Mouse (Mus musculus): ENCODE measurements around the gene Yipf1.
"Not testable (repeated sequence)": the region's sequence is repeated elsewhere in the genome, so short reads cannot be mapped to it uniquely, and the experiment has no call there.

Yipf1 gene

GRCm38 (mm10) chr4:107328530-107328929, 14.4 kb downstream of the Yipf1 start:
- DNase-seq: no peak

- no peak for DNase-seq
Measured at GRCm38 (mm10) chr4:107333514-107333913, 19.4 kb downstream of the Yipf1 start.

- no peak for DNase-seq
Measured at GRCm38 (mm10) chr4:107336356-107336755, 22.2 kb downstream of the Yipf1 start.

- no peak for DNase-seq
Measured at GRCm38 (mm10) chr4:107337455-107337854, 23.3 kb downstream of the Yipf1 start.

- DNase-seq: no peak
Measured at GRCm38 (mm10) chr4:107341354-107341753, 27.2 kb downstream of the Yipf1 start.

GRCm38 (mm10) chr4:107344612-107345011, 30.4 kb downstream of the Yipf1 start:
- DNase-seq: no peak

GRCm38 (mm10) chr4:107347221-107347620, 33.1 kb downstream of the Yipf1 start:
- no peak for DNase-seq

- DNase-seq: peak; percentile 28
Measured at GRCm38 (mm10) chr4:107348529-107349310, 34.6 kb downstream of the Yipf1 start.

GRCm38 (mm10) chr4:107349311-107350008, 35.3 kb downstream of the Yipf1 start:
- DNase-seq: peak; percentile 35

- DNase-seq: no peak
Measured at GRCm38 (mm10) chr4:107351368-107351767, 37.2 kb downstream of the Yipf1 start.

GRCm38 (mm10) chr4:107353612-107354011, 39.4 kb downstream of the Yipf1 start:
- no peak for DNase-seq

GRCm38 (mm10) chr4:107354126-107354525, 40.0 kb downstream of the Yipf1 start:
- DNase-seq: no peak

GRCm38 (mm10) chr4:107354543-107354942, 40.4 kb downstream of the Yipf1 start:
- DNase-seq: no peak

GRCm38 (mm10) chr4:107357172-107357571, 43.0 kb downstream of the Yipf1 start:
- DNase-seq: not testable (repeated sequence)

GRCm38 (mm10) chr4:107358460-107358859, 44.3 kb downstream of the Yipf1 start:
- no peak for DNase-seq

GRCm38 (mm10) chr4:107360457-107361145, 46.4 kb downstream of the Yipf1 start:
- no peak for DNase-seq

- DNase-seq: no peak
Measured at GRCm38 (mm10) chr4:107362755-107363154, 48.6 kb downstream of the Yipf1 start.

GRCm38 (mm10) chr4:107363573-107363972, 49.4 kb downstream of the Yipf1 start:
- no peak for DNase-seq

GRCm38 (mm10) chr4:107364190-107364639, 50.1 kb downstream of the Yipf1 start:
- DNase-seq: peak; percentile 3

- DNase-seq: not testable (repeated sequence)
Measured at GRCm38 (mm10) chr4:107366408-107366807, 52.2 kb downstream of the Yipf1 start.

- peak; percentile 80 for DNase-seq
Measured at GRCm38 (mm10) chr4:107367567-107368314, 53.6 kb downstream of the Yipf1 start, which contains the start of gene Ndc1. Gene Ndc1 (plus strand): TSS chr4:107367784.

GRCm38 (mm10) chr4:107372304-107372703, 58.1 kb downstream of the Yipf1 start:
- no peak for DNase-seq

GRCm38 (mm10) chr4:107374677-107375076, 60.5 kb downstream of the Yipf1 start:
- DNase-seq: no peak

Measured in lung, postnatal 14 days (tissue).